Mouse (Mus musculus) liver, postnatal 0 days (tissue): ENCODE measurements at regions not wholly inside any gene's neighbourhood (a gene's known extent, or its start where the extent isn't known, plus 50 kb on each side); places are given as distances from the start of the nearest gene placed in this dataset.

ENCODE experiments used
- CTCF ChIP-seq: sonication (generic); IDR thresholded peaks from 2 replicates; pipeline ENCODE4 v1.5.1; 2016; ENCODE audit warnings: antibody characterized with exemption, low read depth
- EP300 ChIP-seq: IDR thresholded peaks from 2 replicates; pipeline ENCODE4 v1.6.1; 2016; ENCODE audit warnings: antibody characterized with exemption, low read depth, mild to moderate bottlenecking

GRCm38 (mm10) chr7:73139901-73140300, 235.4 kb upstream of the Rgma start:
- TF ChIP-seq CTCF: no peak
- TF ChIP-seq EP300: no peak
